Mouse (Mus musculus) small intestine, adult 2 months (tissue): ENCODE measurements around the gene Hhat. TPM values are rescaled to one million over a fixed set of nuclear protein-coding genes. Genes with fewer than 3 reads are reported as not detected.

Source experiments
- H3K27ac ChIP-seq: fragments of 200-500 bp; 2 replicates; pipeline ENCODE4 v1.5.1; 2012; ENCODE audit warnings: low read depth, low read length, control low read depth, inconsistent platforms; ENCODE audit not compliant: insufficient read depth
- H3K27me3 ChIP-seq: fragments of 200-500 bp; 2 replicates; pipeline ENCODE4 v1.6.1; 2012; ENCODE audit warnings: mild to moderate bottlenecking, moderate library complexity, low read length, inconsistent platforms; ENCODE audit not compliant: control insufficient read depth, insufficient read depth
- H3K36me3 ChIP-seq: fragments of 200-500 bp; 2 replicates; pipeline ENCODE4 v1.6.1; 2012; ENCODE audit warnings: mild to moderate bottlenecking, low read length, control low read depth, inconsistent platforms; ENCODE audit not compliant: control insufficient read depth, insufficient read depth
- H3K4me1 ChIP-seq: fragments of 200-500 bp; 2 replicates; pipeline ENCODE4 v1.6.1; 2012; ENCODE audit warnings: low read length, inconsistent platforms, mixed read lengths; ENCODE audit not compliant: control insufficient read depth, insufficient read depth, insufficient read length
- H3K4me3 ChIP-seq: fragments of 200-500 bp; 2 replicates; pipeline ENCODE4 v1.5.1; 2012; ENCODE audit warnings: low read depth, mild to moderate bottlenecking, control low read depth, inconsistent platforms, low read length, moderate library complexity
- CTCF ChIP-seq: fragments of 200-500 bp; IDR thresholded peaks from 2 replicates; pipeline ENCODE4 v1.5.1; 2012; ENCODE audit warnings: low read depth, mild to moderate bottlenecking, control low read depth, inconsistent platforms, low read length, moderate library complexity, mixed read lengths; ENCODE audit not compliant: insufficient replicate concordance, insufficient read length; ENCODE audit errors: extremely low read depth
- POLR2A ChIP-seq: fragments of 200-500 bp; IDR thresholded peaks from 2 replicates; pipeline ENCODE4 v1.6.1; 2012; ENCODE audit warnings: low read depth, mild to moderate bottlenecking, control low read depth, inconsistent platforms, low read length, moderate library complexity
- WGBS: fragments of 180-500 bp; shearing (Covaris S2); methylation state at CpG from one replicate; pipeline ENCODE4 v1.1.7; 2018; 5-methylcytosine and 5-hydroxymethylcytosine counted together
- polyA plus RNA-seq: library from polyadenylated mRNA; depleted of rRNA; stranded (reverse); fragments of >200 nt; gene quantifications from 2 replicates; pipeline ENCODE4 v1.2.3, GENCODE M21; 2012

The Hhat gene
- polyA plus RNA-seq, 1 experiment = 3.1 TPM

DNA sequence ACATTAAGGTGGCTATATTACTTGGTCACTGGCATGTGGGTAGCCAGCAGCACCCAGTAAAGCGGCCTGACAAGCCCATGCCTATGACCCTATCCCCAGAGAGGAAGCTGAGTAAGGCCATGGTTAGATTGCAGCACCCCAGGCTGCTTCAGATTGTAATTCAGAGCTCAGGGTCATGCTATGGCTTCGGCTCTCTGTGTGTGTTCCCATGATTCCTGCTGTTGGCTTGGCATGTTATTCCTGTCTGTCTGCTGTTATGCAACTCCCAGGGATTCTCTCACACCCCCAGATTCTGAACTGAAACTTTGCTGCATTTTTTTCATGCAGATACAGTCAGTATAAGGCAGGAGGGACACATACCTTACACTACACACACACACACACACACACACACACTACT lies 128.9 kb downstream of the Hhat start:
- no peak overlapping the region for H3K4me3 ChIP-seq
- H3K27ac ChIP-seq = no peak overlapping the region
- H3K36me3 ChIP-seq = no peaks in the 10 kb centered on the region
- H3K4me1 ChIP-seq = no peaks in the 10 kb centered on the region
- H3K27me3 ChIP-seq = no peaks in the 10 kb centered on the region
- TF ChIP-seq CTCF = no peak
- no peak for TF ChIP-seq POLR2A
- 84% methylated on average over 2 of the region's 2 CpGs for WGBS

DNA sequence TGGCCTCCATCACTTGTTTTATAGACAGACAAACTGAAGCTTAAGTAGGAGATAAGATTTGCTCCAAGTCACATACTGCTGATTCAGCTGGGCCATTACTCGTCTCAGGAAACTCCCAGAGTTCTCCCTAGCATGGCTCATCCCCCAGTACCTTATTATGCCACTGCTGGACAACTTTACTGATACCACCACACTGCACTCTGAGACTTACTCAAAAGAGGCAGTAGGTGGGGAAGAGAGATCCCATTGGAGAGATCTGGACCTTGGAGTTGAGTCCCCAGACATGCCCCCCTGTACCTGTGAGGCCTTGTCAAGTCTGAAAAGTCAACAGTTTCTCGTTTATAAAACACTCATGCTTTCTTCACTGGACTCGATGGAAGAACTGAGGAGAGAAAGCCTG lies 131.8 kb downstream of the Hhat start:
- TF ChIP-seq POLR2A (no peak), CTCF (no peak)
- Histone ChIP-seq H3K36me3 (no peaks in the 10 kb centered on the region), H3K27me3 (no peaks in the 10 kb centered on the region), H3K4me1 (no peaks in the 10 kb centered on the region), H3K27ac (no peak overlapping the region), H3K4me3 (no peak overlapping the region)
- 29% methylated on average over 3 of the region's 3 CpGs for WGBS

DNA sequence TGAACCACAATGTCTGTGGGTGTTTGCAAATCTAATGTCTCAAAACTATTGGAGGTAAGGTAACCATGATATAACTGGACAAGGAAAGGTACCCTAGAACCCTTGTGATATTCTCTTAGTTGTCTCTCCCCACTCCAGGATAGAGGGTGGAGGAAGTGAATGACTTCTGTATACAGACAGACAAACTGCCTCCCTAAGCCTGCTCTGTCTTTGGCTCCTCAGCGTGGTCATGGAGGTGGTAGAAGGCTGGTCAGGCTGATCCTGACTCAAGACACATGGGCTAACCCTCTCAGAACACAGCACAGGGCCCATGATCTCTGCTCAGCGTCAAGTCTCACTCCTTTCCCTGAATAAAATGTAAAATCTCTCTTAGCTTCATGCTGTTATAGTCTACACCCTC lies 149.2 kb downstream of the Hhat start:
- no peak overlapping the region for H3K27ac ChIP-seq
- 88% methylated on average over 2 of the region's 2 CpGs for WGBS
- H3K4me3 ChIP-seq = no peak overlapping the region
- TF ChIP-seq POLR2A = no peak
- no peak for TF ChIP-seq CTCF
- H3K27me3 ChIP-seq = no peaks in the 10 kb centered on the region
- no peaks in the 10 kb centered on the region for H3K4me1 ChIP-seq
- H3K36me3 ChIP-seq = no peaks in the 10 kb centered on the region

DNA sequence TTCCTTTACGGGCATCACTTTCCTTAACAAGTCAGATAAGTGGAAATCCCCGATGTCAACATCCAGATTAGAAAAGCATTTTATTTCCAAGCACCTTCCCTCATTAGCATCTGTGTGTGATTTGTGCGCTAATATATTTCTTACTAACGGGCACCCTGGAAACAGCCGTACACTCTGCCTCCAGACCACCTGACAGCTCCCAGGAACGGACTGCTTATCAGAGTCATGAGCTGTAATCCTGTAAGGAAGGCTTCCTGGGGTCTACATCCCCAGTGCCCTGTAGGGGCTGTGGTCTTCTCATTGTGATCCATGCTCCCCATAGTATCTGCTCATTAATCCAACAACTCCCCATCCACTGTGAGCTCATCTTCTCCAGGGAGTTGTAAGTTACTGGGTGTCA lies 157.8 kb downstream of the Hhat start:
- WGBS = 69% methylated on average over 6 of the region's 6 CpGs
- TF ChIP-seq POLR2A = no peak
- no peaks in the 10 kb centered on the region for H3K36me3 ChIP-seq
- H3K4me3 ChIP-seq = no peak overlapping the region
- peaks cover 9% of the 10 kb centered on the region for H3K4me1 ChIP-seq
- no peaks in the 10 kb centered on the region for H3K27me3 ChIP-seq
- H3K27ac ChIP-seq = no peak overlapping the region

DNA sequence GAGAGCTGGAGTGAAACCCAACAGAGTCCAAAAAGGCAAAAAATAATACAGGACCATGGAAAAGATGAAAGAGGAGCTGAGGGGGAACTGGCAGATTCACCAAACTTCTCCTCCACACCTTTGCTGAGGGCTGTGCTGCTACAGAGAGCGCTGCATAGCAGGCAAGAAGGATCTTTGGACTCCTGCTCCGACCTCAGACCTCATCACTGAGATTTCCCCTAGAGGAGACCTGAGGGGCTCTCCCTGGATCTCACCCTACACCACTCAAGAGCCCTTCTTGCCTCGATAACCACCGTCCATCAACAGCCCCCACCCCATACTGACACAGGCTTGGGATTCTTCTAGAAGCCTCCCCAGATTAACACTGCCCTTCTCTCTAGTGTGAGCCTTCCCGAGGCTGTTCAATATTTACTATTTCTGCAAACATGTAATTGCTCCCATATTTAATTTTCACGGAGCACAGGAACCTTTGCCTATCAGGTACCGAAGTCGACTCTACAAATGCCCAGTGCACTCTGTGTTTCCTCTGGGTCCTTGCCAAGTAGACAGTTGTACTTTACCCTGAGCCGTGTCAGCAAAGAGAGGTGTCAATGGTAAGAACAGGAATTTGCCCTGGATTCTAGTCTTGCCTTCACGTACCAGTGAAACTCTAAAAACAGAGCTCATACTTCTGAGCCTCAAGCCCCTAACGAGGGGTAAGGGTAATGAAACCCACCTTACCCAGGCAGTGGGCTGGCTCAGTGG lies 158.9 kb downstream of the Hhat start:
- 31% methylated on average over 11 of the region's 11 CpGs for WGBS
- H3K27me3 ChIP-seq = no peaks in the 10 kb centered on the region
- no peak for TF ChIP-seq POLR2A
- TF ChIP-seq CTCF = no peak
- H3K27ac ChIP-seq = no peak overlapping the region; the same call in 1 of the 2 replicates
- peaks cover 9% of the 10 kb centered on the region for H3K4me1 ChIP-seq
- H3K4me3 ChIP-seq = no peak overlapping the region
- H3K36me3 ChIP-seq = no peaks in the 10 kb centered on the region

DNA sequence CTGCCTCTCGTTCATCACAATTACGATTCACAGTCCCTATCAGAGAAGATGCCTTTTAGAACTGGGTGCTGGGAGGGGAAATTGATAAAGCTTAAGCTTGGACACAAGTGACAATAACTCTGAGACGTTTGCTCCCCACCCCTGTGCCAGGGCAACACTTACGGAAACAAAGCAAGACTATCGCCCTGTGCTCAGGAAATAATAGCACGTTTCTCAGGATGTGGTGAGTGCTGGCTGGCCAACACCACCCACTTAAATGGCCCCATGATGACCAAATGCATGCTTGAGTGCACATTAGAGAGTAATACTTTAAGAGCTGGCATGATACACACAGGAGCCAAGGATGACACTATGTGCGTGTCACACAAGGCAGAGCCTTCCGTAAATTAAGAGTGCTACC lies 164.1 kb downstream of the Hhat start:
- H3K27me3 ChIP-seq = no peaks in the 10 kb centered on the region
- 82% methylated on average over 8 of the region's 8 CpGs for WGBS
- no peaks in the 10 kb centered on the region; the same call in 1 of the 2 replicates for H3K4me1 ChIP-seq
- TF ChIP-seq CTCF (no peak), POLR2A (no peak)
- H3K36me3 ChIP-seq = no peaks in the 10 kb centered on the region
- H3K27ac ChIP-seq = no peak overlapping the region
- no peak overlapping the region for H3K4me3 ChIP-seq

DNA sequence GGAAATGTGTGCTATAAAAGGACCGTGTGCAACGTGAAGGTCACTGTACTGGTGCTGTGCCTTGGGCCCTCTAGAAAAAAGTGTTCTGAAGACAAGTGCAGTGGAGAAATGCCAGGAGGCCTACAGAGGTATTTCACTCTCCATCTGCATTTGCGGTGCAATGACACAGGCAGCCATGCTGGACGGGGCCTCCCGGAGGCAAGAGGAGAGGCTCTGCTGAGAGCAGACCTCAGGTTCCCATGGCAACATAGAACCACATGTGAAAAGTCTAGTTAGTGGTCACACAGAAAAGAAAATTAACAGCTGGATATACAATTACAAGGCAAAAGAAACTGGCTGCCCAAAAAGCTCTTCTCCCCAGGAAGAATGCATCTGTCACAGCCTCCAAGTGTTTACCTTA lies 166.6 kb downstream of the Hhat start:
- H3K4me1 ChIP-seq = no peaks in the 10 kb centered on the region; the same call in 1 of the 2 replicates
- no peaks in the 10 kb centered on the region for H3K27me3 ChIP-seq
- no peaks in the 10 kb centered on the region for H3K36me3 ChIP-seq
- 80% methylated on average over 5 of the region's 5 CpGs for WGBS
- H3K27ac ChIP-seq = no peak overlapping the region
- H3K4me3 ChIP-seq = no peak overlapping the region
- TF ChIP-seq CTCF (no peak), POLR2A (no peak)
